Mouse (Mus musculus) right cerebral cortex, postnatal 4 days (tissue): ENCODE measurements around the gene Nav3.

Experiments used
- DNase-seq: peaks from one replicate; pipeline ENCODE4 v3.0.0-alpha.2; 2022

Nav3 gene

GRCm38 (mm10) chr10:109641806-109642205, 814.2 kb downstream of the Nav3 start:
- DNase-seq, result no peak

DNA sequence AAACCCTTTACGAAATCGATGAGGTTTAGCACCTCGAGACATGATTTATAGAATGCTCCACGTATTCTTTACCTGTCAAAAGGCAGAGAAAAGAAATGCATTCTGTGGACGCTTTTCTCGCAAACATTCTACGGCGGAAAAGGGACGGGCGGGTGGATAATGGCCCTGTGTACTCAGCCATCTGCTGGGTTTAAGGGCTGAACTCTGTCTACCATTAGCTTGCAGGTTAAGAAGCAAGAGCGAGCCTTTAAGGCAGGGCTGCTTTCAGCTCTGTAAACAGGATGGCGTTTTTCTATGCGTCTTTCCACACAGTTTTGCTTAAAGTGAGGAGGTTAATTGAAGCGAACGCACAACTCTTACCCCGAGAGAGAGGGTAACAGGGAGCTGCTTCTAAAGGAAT, 818.3 kb downstream of the Nav3 start:
- no peak for DNase-seq
